Mouse (Mus musculus) erythroblast, embryonic 14.5 days (primary cell): ENCODE measurements around the gene Pip4k2b.

Experiments
- GATA1 ChIP-seq: IDR thresholded peaks from 2 replicates; pipeline ENCODE4 v1.6.1; 2012; ENCODE audit warnings: low read length, inconsistent platforms, mixed read lengths
- TAL1 ChIP-seq: IDR thresholded peaks from 3 replicates; pipeline ENCODE4 v1.6.1; 2012; ENCODE audit warnings: low read length, inconsistent platforms, mixed read lengths

GRCm38 (mm10) chr11:97776497-97777128 lies 32.1 kb upstream of the Pip4k2b start:
- TF ChIP-seq TAL1 (no peak), GATA1 (no peak)
